ENCODE assay signal across 8 mouse cellular contexts in genomic region chr9:61914917-61915300, GRCm38 (mm10). TPM values are rescaled to one million over a fixed set of nuclear protein-coding genes. Genes with fewer than 3 reads are reported as not detected.
DNase-seq lines count a peak whose midpoint lies in the region; ATAC-seq and TF ChIP-seq lines count a peak whose summit lies in the region.

No protein-coding gene starts in this region.

- intact Hi-C loops in left cerebral cortex, postnatal 25 days (cut with DNase I): no loop called here

- peaks cover 65% of the 10 kb centered on the region for H3K36me3 ChIP-seq in lung, embryonic 14.5 days (ENCODE audit: insufficient read depth)
- peaks cover 49% of the 10 kb centered on the region for H3K36me3 ChIP-seq in embryonic facial prominence, embryonic 15.5 days
- peaks cover 60% of the 10 kb centered on the region for H3K36me3 ChIP-seq in limb, embryonic 13.5 days
- H3K36me3 ChIP-seq in neural tube, embryonic 15.5 days: peaks cover 23% of the 10 kb centered on the region

- peak overlapping the region; percentile 89 for H3K4me3 ChIP-seq in lung, embryonic 14.5 days (ENCODE audit: low read depth, low read length)
- H3K4me3 ChIP-seq in embryonic facial prominence, embryonic 15.5 days (replicated peaks): peak overlapping the region; percentile 84
- peak overlapping the region; percentile 80 for H3K4me3 ChIP-seq in limb, embryonic 13.5 days
- H3K4me3 ChIP-seq in neural tube, embryonic 15.5 days (replicated peaks): peak overlapping the region; percentile 92

- no peaks in the 10 kb centered on the region for H3K4me1 ChIP-seq in lung, embryonic 14.5 days (ENCODE audit: insufficient read depth)
- peaks cover 16% of the 10 kb centered on the region for H3K4me1 ChIP-seq in embryonic facial prominence, embryonic 15.5 days
- peaks cover 20% of the 10 kb centered on the region for H3K4me1 ChIP-seq in limb, embryonic 13.5 days
- peaks cover 21% of the 10 kb centered on the region for H3K4me1 ChIP-seq in neural tube, embryonic 15.5 days

- no peaks in the 10 kb centered on the region for H3K9me3 ChIP-seq in lung, embryonic 14.5 days (ENCODE audit: low read depth, low read length)
- H3K9me3 ChIP-seq in embryonic facial prominence, embryonic 15.5 days (replicated peaks): no peaks in the 10 kb centered on the region
- H3K9me3 ChIP-seq in limb, embryonic 13.5 days: no peaks in the 10 kb centered on the region
- H3K9me3 ChIP-seq in neural tube, embryonic 15.5 days (replicated peaks): no peaks in the 10 kb centered on the region

- H3K4me2 ChIP-seq in lung, embryonic 14.5 days: peak overlapping the region; percentile 85
- peak overlapping the region; percentile 77 for H3K4me2 ChIP-seq in embryonic facial prominence, embryonic 15.5 days (replicated peaks)
- peak overlapping the region; percentile 91 for H3K4me2 ChIP-seq in limb, embryonic 13.5 days (replicated peaks)
- peak overlapping the region; percentile 85 for H3K4me2 ChIP-seq in neural tube, embryonic 15.5 days

- H3K27me3 ChIP-seq in lung, embryonic 14.5 days (ENCODE audit: insufficient read depth, low read length): no peaks in the 10 kb centered on the region
- no peaks in the 10 kb centered on the region for H3K27me3 ChIP-seq in embryonic facial prominence, embryonic 15.5 days
- H3K27me3 ChIP-seq in limb, embryonic 13.5 days: no peaks in the 10 kb centered on the region
- no peaks in the 10 kb centered on the region for H3K27me3 ChIP-seq in neural tube, embryonic 15.5 days (replicated peaks)

- peak overlapping the region; percentile 93 for H3K9ac ChIP-seq in lung, embryonic 14.5 days
- H3K9ac ChIP-seq in embryonic facial prominence, embryonic 15.5 days: peak overlapping the region; percentile 57
- peak overlapping the region; percentile 73 for H3K9ac ChIP-seq in limb, embryonic 13.5 days
- peak overlapping the region; percentile 60 for H3K9ac ChIP-seq in neural tube, embryonic 15.5 days (replicated peaks)

- no peak for DNase-seq in lung, embryonic 14.5 days
- DNase-seq in lung, postnatal 14 days: no peak
- DNase-seq in right cerebral cortex, adult 18-20 months: no peak
- no peak for DNase-seq in thymus, postnatal 36 days
- no peak for DNase-seq in left cerebral cortex, postnatal 25 days (ENCODE audit: low spot score in 2 of 2)

- WGBS in lung, embryonic 14.5 days: 2% methylated on average over 13 of the region's 13 CpGs
- 3% methylated on average over 13 of the region's 13 CpGs for WGBS in embryonic facial prominence, embryonic 15.5 days
- WGBS in limb, embryonic 13.5 days: 2% methylated on average over 13 of the region's 13 CpGs
- 3% methylated on average over 13 of the region's 13 CpGs for WGBS in neural tube, embryonic 15.5 days

- H3K27ac ChIP-seq in lung, embryonic 14.5 days (ENCODE audit: low read depth): peak overlapping the region; percentile 91
- H3K27ac ChIP-seq in embryonic facial prominence, embryonic 15.5 days (replicated peaks): peak overlapping the region; percentile 98
- H3K27ac ChIP-seq in limb, embryonic 13.5 days: peak overlapping the region; percentile 92
- H3K27ac ChIP-seq in neural tube, embryonic 15.5 days (replicated peaks): peak overlapping the region; percentile 91

- TF ChIP-seq CTCF in lung, embryonic 14.5 days (IDR thresholded peaks at IDR 0.05; ENCODE audit: low read depth): no peak

- ATAC-seq in lung, embryonic 14.5 days (ENCODE audit: insufficient read depth): no peak
- ATAC-seq in embryonic facial prominence, embryonic 15.5 days (ENCODE audit: insufficient number of reproducible peaks, low FRiP score, low TSS enrichment, low read depth): no peak
- ATAC-seq in limb, embryonic 13.5 days (ENCODE audit: low FRiP score, low read depth): no peak; the same call in 1 of the 2 replicates
- ATAC-seq in neural tube, embryonic 15.5 days (ENCODE audit: low FRiP score): peak; percentile 17; the same call in 1 of the 2 replicates

RNA-seq across cellular contexts. Expression of gene Rplp1, which starts 0.6 kb away (rescaled TPM):
- polyA plus RNA-seq in lung, embryonic 14.5 days (2014; fragmentation: Nextera tagmentation; extraction: Ambion mirVana): 1,598 and 1,617 TPM in 2 replicates
- 1,591 and 1,650 TPM in 2 replicates for polyA plus RNA-seq in embryonic facial prominence, embryonic 15.5 days (2015; fragmentation: Nextera tagmentation; extraction: Ambion mirVana)
- 1,317 and 1,413 TPM in 2 replicates for polyA plus RNA-seq in limb, embryonic 13.5 days (2015; fragmentation: Nextera tagmentation; extraction: Ambion mirVana)
- 998 and 1,098 TPM in 2 replicates for polyA plus RNA-seq in neural tube, embryonic 15.5 days (2015; fragmentation: Nextera tagmentation; extraction: Ambion mirVana)
- total RNA-seq in left cerebral cortex, postnatal 25 days (2021): 1,000 to 10,000 TPM; 1,342 to 1,349 TPM

RNA-seq across cellular contexts. Expression of gene Kif23, which starts 31.7 kb away (rescaled TPM):
- 157 and 164 TPM in 2 replicates for polyA plus RNA-seq in lung, embryonic 14.5 days (2014; fragmentation: Nextera tagmentation; extraction: Ambion mirVana)
- polyA plus RNA-seq in embryonic facial prominence, embryonic 15.5 days (2015; fragmentation: Nextera tagmentation; extraction: Ambion mirVana): 82.9 and 92.3 TPM in 2 replicates
- polyA plus RNA-seq in limb, embryonic 13.5 days (2015; fragmentation: Nextera tagmentation; extraction: Ambion mirVana): 112 and 116 TPM in 2 replicates
- 12.3 and 33.6 TPM in 2 replicates for polyA plus RNA-seq in neural tube, embryonic 15.5 days (2015; fragmentation: Nextera tagmentation; extraction: Ambion mirVana)
- 1 to 10 TPM; 2.3 to 2.9 TPM for total RNA-seq in left cerebral cortex, postnatal 25 days (2021)
